Mouse (Mus musculus): Measurements from ENCODE around the gene Tril. TPM values are rescaled to one million over a fixed set of nuclear protein-coding genes. Genes with fewer than 3 reads are reported as not detected.

Gene Tril
- polyA plus RNA-seq, 1 experiment from 2014 or later, result 19.6 TPM

- ATAC-seq (ENCODE audit: insufficient read depth, low FRiP score), result no peak
- Histone ChIP-seq H3K36me3 (ENCODE audit: control insufficient read depth, insufficient read depth, low read length) (no peaks in the 10 kb centered on the region), H3K9me3 (replicated peaks; ENCODE audit: control insufficient read depth, low read length) (no peaks in the 10 kb centered on the region), H3K4me2 (ENCODE audit: low read depth, low read length) (no peak overlapping the region), H3K4me3 (replicated peaks; ENCODE audit: low read length) (no peak overlapping the region), H3K27ac (ENCODE audit: low read length) (no peak overlapping the region), H3K4me1 (ENCODE audit: control insufficient read depth, insufficient read depth, low read length) (peaks cover 17% of the 10 kb centered on the region), H3K9ac (ENCODE audit: low read length) (no peak overlapping the region), H3K27me3 (ENCODE audit: control insufficient read depth, insufficient read depth, low read length) (no peaks in the 10 kb centered on the region)
Observed at GRCm38 (mm10) chr6:53814214-53814613, 6.4 kb downstream of the Tril start.

DNA sequence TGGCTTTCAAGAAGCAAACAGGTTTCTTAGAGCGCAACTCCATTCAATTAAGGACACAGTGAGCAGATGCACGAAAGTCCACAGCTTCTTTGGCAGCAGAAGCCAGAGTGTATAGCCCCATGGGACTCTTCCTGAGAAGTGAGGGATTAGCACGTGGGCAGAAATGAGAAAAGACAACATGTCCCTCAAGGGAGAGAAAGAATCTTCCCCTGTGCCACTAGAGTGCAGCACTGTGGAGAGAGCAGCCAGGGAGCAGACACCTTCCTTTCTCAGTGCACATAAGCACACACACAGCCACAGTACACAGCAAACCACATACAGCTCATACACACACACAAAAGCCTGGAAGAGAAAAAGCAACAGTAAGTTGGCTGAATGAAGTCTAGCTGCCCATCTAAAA lies 8.4 kb downstream of the Tril start:
- Histone ChIP-seq H3K36me3 (ENCODE audit: control insufficient read depth, insufficient read depth, low read length) (no peaks in the 10 kb centered on the region), H3K4me2 (ENCODE audit: low read depth, low read length) (no peak overlapping the region), H3K4me3 (replicated peaks; ENCODE audit: low read length) (no peak overlapping the region), H3K27me3 (ENCODE audit: control insufficient read depth, insufficient read depth, low read length) (no peaks in the 10 kb centered on the region), H3K9me3 (replicated peaks; ENCODE audit: control insufficient read depth, low read length) (no peaks in the 10 kb centered on the region), H3K4me1 (ENCODE audit: control insufficient read depth, insufficient read depth, low read length) (0 out of 2 replicates have a peak, but pooled peaks cover 3% of the 10 kb centered on the region), H3K27ac (ENCODE audit: low read length) (no peak overlapping the region), H3K9ac (ENCODE audit: low read length) (no peak overlapping the region)
- 67% methylated on average over 3 of the region's 3 CpGs for WGBS
- ATAC-seq (ENCODE audit: insufficient read depth, low FRiP score), result no peak

- no peak for ATAC-seq (ENCODE audit: insufficient read depth, low FRiP score)
- Histone ChIP-seq H3K9ac (ENCODE audit: low read length) (no peak overlapping the region), H3K4me2 (ENCODE audit: low read depth, low read length) (no peak overlapping the region), H3K9me3 (replicated peaks; ENCODE audit: control insufficient read depth, low read length) (no peaks in the 10 kb centered on the region), H3K4me3 (replicated peaks; ENCODE audit: low read length) (no peak overlapping the region), H3K4me1 (ENCODE audit: control insufficient read depth, insufficient read depth, low read length) (0 out of 2 replicates have a peak, but pooled peaks cover 3% of the 10 kb centered on the region), H3K27me3 (ENCODE audit: control insufficient read depth, insufficient read depth, low read length) (no peaks in the 10 kb centered on the region), H3K27ac (ENCODE audit: low read length) (no peak overlapping the region), H3K36me3 (ENCODE audit: control insufficient read depth, insufficient read depth, low read length) (no peaks in the 10 kb centered on the region)
- WGBS, result 60% methylated on average over 9 of the region's 9 CpGs
Observed at GRCm38 (mm10) chr6:53808801-53809200, 11.8 kb downstream of the Tril start.

DNA sequence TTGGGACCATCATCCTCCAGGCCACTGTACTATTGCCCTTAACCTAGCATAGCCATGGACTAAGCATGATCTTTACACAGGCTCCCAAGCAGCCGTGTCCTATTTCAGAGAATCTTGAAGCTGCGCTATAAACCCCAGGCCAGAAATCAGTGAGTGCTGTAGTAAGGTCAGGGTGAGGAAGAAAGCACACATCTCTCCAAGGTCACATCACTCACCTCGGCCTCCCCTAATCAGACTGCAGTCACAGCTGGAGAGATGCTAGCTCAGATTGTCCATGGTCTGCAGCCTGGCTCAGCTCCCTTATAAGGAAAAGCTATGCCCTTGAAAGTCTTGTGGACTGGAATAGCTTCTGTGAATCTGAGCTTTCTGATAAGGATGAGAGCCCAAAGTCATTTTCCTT lies 13.4 kb downstream of the Tril start:
- no peak for ATAC-seq (ENCODE audit: insufficient read depth, low FRiP score)
- H3K4me1 ChIP-seq (ENCODE audit: control insufficient read depth, insufficient read depth, low read length), result peaks cover 6% of the 10 kb centered on the region; the same call in 1 of the 2 replicates
- no peaks in the 10 kb centered on the region for H3K9me3 ChIP-seq (replicated peaks; ENCODE audit: control insufficient read depth, low read length)
- H3K4me3 ChIP-seq (replicated peaks; ENCODE audit: low read length), result no peak overlapping the region
- H3K36me3 ChIP-seq (ENCODE audit: control insufficient read depth, insufficient read depth, low read length), result no peaks in the 10 kb centered on the region
- no peaks in the 10 kb centered on the region for H3K27me3 ChIP-seq (ENCODE audit: control insufficient read depth, insufficient read depth, low read length)
- H3K9ac ChIP-seq (ENCODE audit: low read length), result no peak overlapping the region
- H3K27ac ChIP-seq (ENCODE audit: low read length), result no peak overlapping the region
- H3K4me2 ChIP-seq (ENCODE audit: low read depth, low read length), result no peak overlapping the region
- whole genome bisulfite sequencing, result 73% methylated on average over 3 of the region's 3 CpGs

- no peak overlapping the region for H3K4me2 ChIP-seq (ENCODE audit: low read depth, low read length)
- no peaks in the 10 kb centered on the region for H3K36me3 ChIP-seq (ENCODE audit: control insufficient read depth, insufficient read depth, low read length)
- no peak overlapping the region for H3K4me3 ChIP-seq (replicated peaks; ENCODE audit: low read length)
- H3K4me1 ChIP-seq (ENCODE audit: control insufficient read depth, insufficient read depth, low read length), result peaks cover 12% of the 10 kb centered on the region; the same call in 1 of the 2 replicates
- no peaks in the 10 kb centered on the region for H3K27me3 ChIP-seq (ENCODE audit: control insufficient read depth, insufficient read depth, low read length)
- H3K9ac ChIP-seq (ENCODE audit: low read length), result no peak overlapping the region
- 39% methylated on average over 8 of the region's 8 CpGs for WGBS
- no peaks in the 10 kb centered on the region for H3K9me3 ChIP-seq (replicated peaks; ENCODE audit: control insufficient read depth, low read length)
- ATAC-seq (ENCODE audit: insufficient read depth, low FRiP score), result no peak
- H3K27ac ChIP-seq (ENCODE audit: low read length), result no peak overlapping the region
Observed at GRCm38 (mm10) chr6:53806591-53807023, 14.0 kb downstream of the Tril start.

GRCm38 (mm10) chr6:53806021-53806420 lies 14.6 kb downstream of the Tril start:
- 71% methylated on average over 5 of the region's 5 CpGs for WGBS
- Histone ChIP-seq H3K27ac (ENCODE audit: low read length) (no peak overlapping the region), H3K4me3 (replicated peaks; ENCODE audit: low read length) (no peak overlapping the region), H3K4me1 (ENCODE audit: control insufficient read depth, insufficient read depth, low read length) (peaks cover 14% of the 10 kb centered on the region; the same call in 1 of the 2 replicates), H3K9me3 (replicated peaks; ENCODE audit: control insufficient read depth, low read length) (no peaks in the 10 kb centered on the region), H3K9ac (ENCODE audit: low read length) (no peak overlapping the region), H3K36me3 (ENCODE audit: control insufficient read depth, insufficient read depth, low read length) (no peaks in the 10 kb centered on the region), H3K27me3 (ENCODE audit: control insufficient read depth, insufficient read depth, low read length) (no peaks in the 10 kb centered on the region), H3K4me2 (ENCODE audit: low read depth, low read length) (no peak overlapping the region)
- ATAC-seq (ENCODE audit: insufficient read depth, low FRiP score), result no peak

DNA sequence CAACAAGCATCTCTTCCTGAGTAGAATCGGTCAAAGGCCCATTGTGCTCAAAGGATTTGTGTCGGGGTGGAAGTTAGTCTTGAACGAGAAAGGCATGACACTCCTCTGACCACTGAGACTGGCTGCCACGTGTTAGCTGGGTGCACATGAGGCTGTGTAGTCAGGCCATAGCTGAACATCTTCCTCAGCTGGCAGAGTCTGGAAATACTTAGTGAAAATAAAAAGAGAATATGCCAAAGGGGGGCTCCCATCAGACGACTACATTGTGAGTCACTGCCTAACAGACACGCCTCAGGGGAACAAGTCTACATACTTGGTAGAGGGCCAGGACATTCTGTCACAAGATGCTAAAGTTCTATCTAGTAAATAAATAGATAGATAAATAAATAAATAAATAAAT lies 16.5 kb downstream of the Tril start:
- Histone ChIP-seq H3K4me2 (ENCODE audit: low read depth, low read length) (no peak overlapping the region), H3K4me1 (ENCODE audit: control insufficient read depth, insufficient read depth, low read length) (peaks cover 14% of the 10 kb centered on the region; the same call in 1 of the 2 replicates), H3K9ac (ENCODE audit: low read length) (no peak overlapping the region), H3K9me3 (replicated peaks; ENCODE audit: control insufficient read depth, low read length) (no peaks in the 10 kb centered on the region), H3K27me3 (ENCODE audit: control insufficient read depth, insufficient read depth, low read length) (no peaks in the 10 kb centered on the region), H3K36me3 (ENCODE audit: control insufficient read depth, insufficient read depth, low read length) (no peaks in the 10 kb centered on the region), H3K27ac (ENCODE audit: low read length) (no peak overlapping the region), H3K4me3 (replicated peaks; ENCODE audit: low read length) (no peak overlapping the region)
- WGBS, result 80% methylated on average over 6 of the region's 6 CpGs
- ATAC-seq (ENCODE audit: insufficient read depth, low FRiP score), result no peak

- WGBS, result 92% methylated on average over 4 of the region's 4 CpGs
- no peaks in the 10 kb centered on the region for H3K36me3 ChIP-seq (ENCODE audit: control insufficient read depth, insufficient read depth, low read length)
- H3K27ac ChIP-seq (ENCODE audit: low read length), result no peak overlapping the region
- no peak overlapping the region for H3K4me2 ChIP-seq (ENCODE audit: low read depth, low read length)
- H3K9me3 ChIP-seq (replicated peaks; ENCODE audit: control insufficient read depth, low read length), result no peaks in the 10 kb centered on the region
- ATAC-seq (ENCODE audit: insufficient read depth, low FRiP score), result no peak
- H3K4me3 ChIP-seq (replicated peaks; ENCODE audit: low read length), result no peak overlapping the region
- H3K27me3 ChIP-seq (ENCODE audit: control insufficient read depth, insufficient read depth, low read length), result no peaks in the 10 kb centered on the region
- H3K9ac ChIP-seq (ENCODE audit: low read length), result no peak overlapping the region
- peaks cover 14% of the 10 kb centered on the region; the same call in 1 of the 2 replicates for H3K4me1 ChIP-seq (ENCODE audit: control insufficient read depth, insufficient read depth, low read length)
Observed at GRCm38 (mm10) chr6:53803551-53803950, 17.1 kb downstream of the Tril start.

GRCm38 (mm10) chr6:53801893-53802286 lies 18.7 kb downstream of the Tril start:
- Histone ChIP-seq H3K36me3 (ENCODE audit: control insufficient read depth, insufficient read depth, low read length) (no peaks in the 10 kb centered on the region), H3K4me3 (replicated peaks; ENCODE audit: low read length) (no peak overlapping the region), H3K27ac (ENCODE audit: low read length) (peak overlapping the region; percentile 4; the same call in 1 of the 2 replicates), H3K4me1 (ENCODE audit: control insufficient read depth, insufficient read depth, low read length) (peaks cover 14% of the 10 kb centered on the region; the same call in 1 of the 2 replicates), H3K27me3 (ENCODE audit: control insufficient read depth, insufficient read depth, low read length) (no peaks in the 10 kb centered on the region), H3K9ac (ENCODE audit: low read length) (no peak overlapping the region), H3K9me3 (replicated peaks; ENCODE audit: control insufficient read depth, low read length) (no peaks in the 10 kb centered on the region), H3K4me2 (ENCODE audit: low read depth, low read length) (no peak overlapping the region)
- 51% methylated on average over 5 of the region's 5 CpGs for WGBS
- 0 out of 2 replicates have a peak, but pooled peaks have one; percentile 3 for ATAC-seq (ENCODE audit: insufficient read depth, low FRiP score)

All from stomach, embryonic 16.5 days (tissue).